Mouse (Mus musculus): ENCODE measurements around the gene Gse1.

DNA sequence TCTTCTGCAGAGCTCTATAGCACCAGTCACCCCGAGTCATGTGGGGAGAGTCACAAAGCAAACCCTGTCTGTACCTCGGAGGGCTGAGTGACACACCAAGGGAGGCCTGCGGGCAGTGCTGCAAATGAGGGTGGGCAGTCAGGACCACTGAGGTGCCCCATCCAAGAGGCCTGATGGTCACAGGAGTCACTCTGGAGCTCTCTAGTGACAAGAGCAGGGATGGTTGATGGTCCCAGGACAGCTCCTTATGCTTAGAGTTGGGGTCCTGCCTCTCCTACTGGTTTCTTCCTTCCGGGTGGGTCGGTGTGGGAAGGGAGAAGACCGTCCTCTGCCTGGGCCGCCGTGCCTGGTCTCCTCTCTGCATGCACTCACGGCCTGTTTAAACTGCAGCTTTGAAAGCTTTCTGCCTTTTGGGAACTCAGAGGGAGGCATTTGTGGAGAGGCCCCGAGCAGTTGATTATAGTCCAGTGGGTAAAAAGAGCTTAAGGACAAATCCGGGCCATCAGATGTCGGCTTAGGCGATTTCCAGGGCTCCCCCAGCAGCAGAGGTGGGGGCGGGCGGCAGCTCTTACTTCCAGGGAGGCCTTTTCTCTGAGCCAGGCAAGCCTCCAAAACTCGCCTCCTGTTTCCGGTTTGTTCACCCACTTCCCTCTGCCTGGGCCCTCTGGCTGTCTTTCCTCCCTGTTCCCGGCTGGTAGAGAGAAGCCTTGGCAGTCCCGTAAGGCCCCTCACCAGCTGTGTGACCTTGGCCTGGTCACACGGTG, 198.5 kb downstream of the Gse1 start:
- no peak for TF ChIP-seq CTCF (conservative IDR thresholded peaks at IDR 0.05; ENCODE audit: low read length)
- TF ChIP-seq NANOG (IDR thresholded peaks at IDR 0.05; ENCODE audit: borderline replicate concordance, low read length) = no peak
- no peak for TF ChIP-seq POU5F1 (IDR thresholded peaks at IDR 0.05; ENCODE audit: borderline replicate concordance, low read length)

Data from E14TG2a.4 (cell line).